Mouse (Mus musculus) hindbrain, embryonic 12.5 days (tissue): ENCODE data around the gene Lgr4. TPM values are rescaled to one million over a fixed set of nuclear protein-coding genes. Genes with fewer than 3 reads are reported as not detected.
"Not testable (repeated sequence)": the region's sequence is repeated elsewhere in the genome, so short reads cannot be mapped to it uniquely, and the experiment has no call there.

Source experiments
- ATAC-seq: fragments of 200-750 bp; cut with Nextera tagmentation; 2 replicates; pipeline ENCODE4 v1.8.0; 2017; ENCODE audit warnings: moderate TSS enrichment; ENCODE audit not compliant: low FRiP score
- H3K27ac ChIP-seq: fragments of 300-500 bp; sonication (generic); 2 replicates; pipeline ENCODE4 v1.5.1; 2016; ENCODE audit warnings: mild to moderate bottlenecking
- H3K27me3 ChIP-seq: fragments of 300-500 bp; sonication (generic); 2 replicates; pipeline ENCODE4 v1.6.1; 2016; ENCODE audit warnings: mild to moderate bottlenecking
- H3K36me3 ChIP-seq: fragments of 300-500 bp; sonication (generic); 2 replicates; pipeline ENCODE4 v1.6.1; 2016; ENCODE audit warnings: mild to moderate bottlenecking
- H3K4me1 ChIP-seq: fragments of 300-500 bp; sonication (generic); 2 replicates; pipeline ENCODE4 v1.6.1; 2016
- H3K4me2 ChIP-seq: fragments of 300-500 bp; sonication (generic); replicated peaks from 2 replicates; pipeline ENCODE4 v1.6.1; 2016; ENCODE audit warnings: mild to moderate bottlenecking
- H3K4me3 ChIP-seq: fragments of 300-500 bp; sonication (generic); 2 replicates; pipeline ENCODE4 v1.5.1; 2016; ENCODE audit warnings: mild to moderate bottlenecking
- H3K9ac ChIP-seq: fragments of 300-500 bp; sonication (generic); 2 replicates; pipeline ENCODE4 v1.6.1; 2016; ENCODE audit warnings: mild to moderate bottlenecking, moderate library complexity
- H3K9me3 ChIP-seq: fragments of 300-500 bp; sonication (generic); replicated peaks from 2 replicates; pipeline ENCODE4 v1.6.1; 2016; ENCODE audit warnings: mild to moderate bottlenecking
- WGBS: fragments of 180-500 bp; shearing (Covaris S2); methylation state at CpG from one replicate; pipeline ENCODE4 v1.1.7; 2016; 5-methylcytosine and 5-hydroxymethylcytosine counted together
- polyA plus RNA-seq: library from polyadenylated mRNA; unstranded; fragments of >200 nt; fragmentation: Nextera tagmentation; extraction: Ambion mirVana; gene quantifications from 2 replicates; pipeline ENCODE4 v1.2.1, GENCODE M21; 2016

The Lgr4 gene
- polyA plus RNA-seq, result 17.4 and 18.3 TPM in 2 replicates

GRCm38 (mm10) chr2:109917496-109918413 lies at the start of gene Lgr4:
Gene Lgr4, plus strand, starts transcription at chr2:109917647.
- H3K9me3 ChIP-seq, result no peaks in the 10 kb centered on the region
- peak within 1 kb of the TSS; percentile 97 for H3K27ac ChIP-seq
- WGBS, result under 1% methylated on average over 91 of the region's 111 CpGs
- no peaks in the 10 kb centered on the region for H3K27me3 ChIP-seq
- ATAC-seq, result peak; percentile 98
- peak within 1 kb of the TSS; percentile 94 for H3K4me3 ChIP-seq
- peaks cover 34% of the 10 kb centered on the region for H3K4me1 ChIP-seq
- H3K36me3 ChIP-seq, result no peaks in the 10 kb centered on the region
- peak within 1 kb of the TSS; percentile 98 for H3K9ac ChIP-seq
- H3K4me2 ChIP-seq, result peak within 1 kb of the TSS; percentile 61

GRCm38 (mm10) chr2:109879429-109879828 lies 38.0 kb upstream of the Lgr4 start:
- H3K4me2 ChIP-seq, H3K9me3 ChIP-seq, H3K27ac ChIP-seq, H3K4me1 ChIP-seq, H3K4me3 ChIP-seq, H3K36me3 ChIP-seq, H3K9ac ChIP-seq, H3K27me3 ChIP-seq, ATAC-seq: not testable (repeated sequence)
- WGBS, result 88% methylated on average over 4 of the region's 4 CpGs

- Histone ChIP-seq H3K9ac (no peak overlapping the region), H3K27ac (no peak overlapping the region), H3K4me2 (no peak overlapping the region), H3K27me3 (no peaks in the 10 kb centered on the region), H3K4me1 (no peaks in the 10 kb centered on the region), H3K36me3 (no peaks in the 10 kb centered on the region), H3K9me3 (no peaks in the 10 kb centered on the region), H3K4me3 (no peak overlapping the region)
- ATAC-seq, result no peak
- 57% methylated on average over 2 of the region's 2 CpGs for WGBS
These were observed 36.3 kb upstream of the Lgr4 start for GRCm38 (mm10) chr2:109881111-109881510.

GRCm38 (mm10) chr2:109881625-109882024 lies 35.8 kb upstream of the Lgr4 start:
- no peak overlapping the region for H3K4me2 ChIP-seq
- no peak overlapping the region for H3K4me3 ChIP-seq
- no peaks in the 10 kb centered on the region for H3K9me3 ChIP-seq
- no peak overlapping the region for H3K9ac ChIP-seq
- H3K36me3 ChIP-seq, result no peaks in the 10 kb centered on the region
- H3K27ac ChIP-seq, result no peak overlapping the region
- WGBS, result 58% methylated on average over 1 of the region's 1 CpGs
- no peaks in the 10 kb centered on the region for H3K27me3 ChIP-seq
- no peak for ATAC-seq
- no peaks in the 10 kb centered on the region for H3K4me1 ChIP-seq

- no peak for ATAC-seq
- H3K27me3 ChIP-seq, result no peaks in the 10 kb centered on the region
- no peaks in the 10 kb centered on the region for H3K36me3 ChIP-seq
- H3K27ac ChIP-seq, result no peak overlapping the region
- WGBS, result 80% methylated on average over 4 of the region's 4 CpGs
- H3K4me1 ChIP-seq, result no peaks in the 10 kb centered on the region
- H3K9me3 ChIP-seq, result no peaks in the 10 kb centered on the region
- H3K4me2 ChIP-seq, result no peak overlapping the region
- H3K4me3 ChIP-seq, result no peak overlapping the region
- H3K9ac ChIP-seq, result no peak overlapping the region
These were observed 33.3 kb upstream of the Lgr4 start for GRCm38 (mm10) chr2:109884106-109884505.

GRCm38 (mm10) chr2:109884507-109884906 lies 32.9 kb upstream of the Lgr4 start:
- Histone ChIP-seq H3K36me3 (no peaks in the 10 kb centered on the region), H3K4me2 (no peak overlapping the region), H3K9me3 (no peaks in the 10 kb centered on the region), H3K4me3 (no peak overlapping the region), H3K9ac (no peak overlapping the region), H3K27ac (no peak overlapping the region), H3K4me1 (no peaks in the 10 kb centered on the region), H3K27me3 (no peaks in the 10 kb centered on the region)
- no peak for ATAC-seq
- WGBS, result 66% methylated on average over 4 of the region's 4 CpGs

GRCm38 (mm10) chr2:109890068-109890467 lies 27.4 kb upstream of the Lgr4 start:
- H3K4me3 ChIP-seq, result peak overlapping the region; percentile 81
- H3K9ac ChIP-seq, result peak overlapping the region; percentile 95; the same call in 1 of the 2 replicates
- peak; percentile 15; the same call in 1 of the 2 replicates for ATAC-seq
- peaks cover 11% of the 10 kb centered on the region for H3K4me1 ChIP-seq
- no peaks in the 10 kb centered on the region for H3K9me3 ChIP-seq
- peak overlapping the region; percentile 65 for H3K4me2 ChIP-seq
- 39% methylated on average over 4 of the region's 4 CpGs for WGBS
- peak overlapping the region; percentile 90 for H3K27ac ChIP-seq
- no peaks in the 10 kb centered on the region for H3K27me3 ChIP-seq
- H3K36me3 ChIP-seq, result peaks cover 10% of the 10 kb centered on the region

GRCm38 (mm10) chr2:109890597-109890996 lies 26.9 kb upstream of the Lgr4 start, which contains the start of gene Lin7c:
Gene Lin7c, plus strand, starts transcription at chr2:109890853.
- H3K9me3 ChIP-seq, result no peaks in the 10 kb centered on the region
- H3K4me3 ChIP-seq, result peak within 1 kb of the TSS; percentile 81
- H3K36me3 ChIP-seq, result peaks cover 15% of the 10 kb centered on the region
- peak within 1 kb of the TSS; percentile 65 for H3K4me2 ChIP-seq
- peak; percentile 99 for ATAC-seq
- H3K27ac ChIP-seq, result peak within 1 kb of the TSS; percentile 90
- peaks cover 11% of the 10 kb centered on the region for H3K4me1 ChIP-seq
- H3K27me3 ChIP-seq, result no peaks in the 10 kb centered on the region
- peak within 1 kb of the TSS; percentile 95 for H3K9ac ChIP-seq
- under 1% methylated on average over 39 of the region's 42 CpGs for WGBS

- Histone ChIP-seq H3K9ac (peak overlapping the region; percentile 95), H3K4me1 (peaks cover 11% of the 10 kb centered on the region), H3K27ac (peak overlapping the region; percentile 90), H3K4me3 (peak overlapping the region; percentile 81), H3K36me3 (peaks cover 19% of the 10 kb centered on the region), H3K4me2 (peak overlapping the region; percentile 65), H3K27me3 (no peaks in the 10 kb centered on the region), H3K9me3 (no peaks in the 10 kb centered on the region)
- ATAC-seq, result peak; percentile 91
- WGBS, result 1% methylated on average over 34 of the region's 34 CpGs
These were observed 26.4 kb upstream of the Lgr4 start for GRCm38 (mm10) chr2:109891031-109891430.

GRCm38 (mm10) chr2:109891471-109891870 lies 26.0 kb upstream of the Lgr4 start:
- 28% methylated on average over 4 of the region's 4 CpGs for WGBS
- Histone ChIP-seq H3K27ac (peak overlapping the region; percentile 90; the same call in 1 of the 2 replicates), H3K27me3 (no peaks in the 10 kb centered on the region), H3K9me3 (no peaks in the 10 kb centered on the region), H3K36me3 (peaks cover 24% of the 10 kb centered on the region), H3K4me2 (peak overlapping the region; percentile 65), H3K4me1 (peaks cover 11% of the 10 kb centered on the region), H3K4me3 (peak overlapping the region; percentile 81), H3K9ac (peak overlapping the region; percentile 95)
- ATAC-seq, result no peak

GRCm38 (mm10) chr2:109896311-109896710 lies 21.1 kb upstream of the Lgr4 start:
- Histone ChIP-seq H3K4me2 (no peak overlapping the region), H3K4me1 (peaks cover 11% of the 10 kb centered on the region), H3K4me3 (no peak overlapping the region), H3K27ac (no peak overlapping the region), H3K9me3 (no peaks in the 10 kb centered on the region), H3K36me3 (peaks cover 49% of the 10 kb centered on the region), H3K9ac (no peak overlapping the region), H3K27me3 (no peaks in the 10 kb centered on the region)
- WGBS, result 85% methylated on average over 7 of the region's 7 CpGs
- no peak for ATAC-seq

- Histone ChIP-seq H3K9me3 (no peaks in the 10 kb centered on the region), H3K27me3 (no peaks in the 10 kb centered on the region), H3K4me3 (no peak overlapping the region), H3K27ac (no peak overlapping the region), H3K9ac (no peak overlapping the region), H3K36me3 (peaks cover 21% of the 10 kb centered on the region), H3K4me2 (no peak overlapping the region), H3K4me1 (no peaks in the 10 kb centered on the region)
- 79% methylated on average over 7 of the region's 7 CpGs for WGBS
- ATAC-seq, result no peak
These were observed 14.6 kb upstream of the Lgr4 start for GRCm38 (mm10) chr2:109902869-109903268.
